Mouse (Mus musculus): ENCODE data around the gene Gm10190. TPM values are rescaled to one million over a fixed set of nuclear protein-coding genes. Genes with fewer than 3 reads are reported as not detected.

Gm10190 gene
- polyA plus RNA-seq, 1 experiment from 2014 or later: not detected

DNA sequence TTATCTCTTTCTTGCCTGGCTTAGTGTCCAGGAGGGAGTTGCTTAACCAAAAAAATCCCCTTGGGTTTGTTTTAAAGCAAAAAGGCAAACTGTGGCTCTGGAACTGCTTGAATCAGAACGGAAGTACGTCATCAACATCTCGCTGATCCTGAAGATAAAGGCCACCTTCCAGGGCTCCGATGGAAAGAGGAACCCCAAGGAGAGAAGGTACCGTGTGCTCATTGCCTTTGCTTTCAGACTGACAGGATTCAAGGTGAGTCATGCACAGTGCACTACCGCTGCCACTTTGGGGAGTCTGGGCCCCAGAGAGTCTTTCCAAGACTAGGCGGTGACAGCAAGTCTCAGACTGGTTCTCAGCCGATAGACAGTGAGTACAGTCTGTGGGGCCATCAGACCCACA is 13.1 kb downstream of the Gm10190 start:
- no peaks in the 10 kb centered on the region for H3K4me1 ChIP-seq (replicated peaks)
- DNase-seq (ENCODE audit: low spot score): no peak
- no peak overlapping the region for H3K27ac ChIP-seq
- H3K9me3 ChIP-seq: no peaks in the 10 kb centered on the region
- H3K36me3 ChIP-seq: no peaks in the 10 kb centered on the region
- no peaks in the 10 kb centered on the region for H3K27me3 ChIP-seq (ENCODE audit: insufficient read depth, poor library complexity, severe bottlenecking)
- 91% methylated on average over 8 of the region's 8 CpGs for WGBS
- no peak overlapping the region for H3K4me3 ChIP-seq

GRCm38 (mm10) chr17:80347234-80347633 is 26.1 kb downstream of the Gm10190 start:
- 42% methylated on average over 6 of the region's 6 CpGs for WGBS
- no peak overlapping the region for H3K4me3 ChIP-seq
- no peaks in the 10 kb centered on the region for H3K27me3 ChIP-seq (ENCODE audit: insufficient read depth, poor library complexity, severe bottlenecking)
- no peak for DNase-seq (ENCODE audit: low spot score)
- H3K27ac ChIP-seq: peak overlapping the region; percentile 53
- peaks cover 13% of the 10 kb centered on the region for H3K4me1 ChIP-seq (replicated peaks)
- H3K36me3 ChIP-seq: no peaks in the 10 kb centered on the region
- peaks cover 5% of the 10 kb centered on the region; the same call in 1 of the 2 replicates for H3K9me3 ChIP-seq

GRCm38 (mm10) chr17:80346591-80347125 is 26.7 kb downstream of the Gm10190 start:
- no peak overlapping the region for H3K4me3 ChIP-seq
- DNase-seq (ENCODE audit: low spot score): peak; percentile 65
- no peaks in the 10 kb centered on the region for H3K36me3 ChIP-seq
- peaks cover 5% of the 10 kb centered on the region; the same call in 1 of the 2 replicates for H3K9me3 ChIP-seq
- H3K27ac ChIP-seq: peak overlapping the region; percentile 53
- peaks cover 13% of the 10 kb centered on the region for H3K4me1 ChIP-seq (replicated peaks)
- 20% methylated on average over 11 of the region's 11 CpGs for WGBS
- H3K27me3 ChIP-seq (ENCODE audit: insufficient read depth, poor library complexity, severe bottlenecking): no peaks in the 10 kb centered on the region

- no peak overlapping the region for H3K4me3 ChIP-seq
- no peaks in the 10 kb centered on the region for H3K27me3 ChIP-seq (ENCODE audit: insufficient read depth, poor library complexity, severe bottlenecking)
- peaks cover 5% of the 10 kb centered on the region; the same call in 1 of the 2 replicates for H3K9me3 ChIP-seq
- 82% methylated on average over 4 of the region's 4 CpGs for WGBS
- no peak overlapping the region for H3K27ac ChIP-seq
- no peak for DNase-seq (ENCODE audit: low spot score)
- H3K4me1 ChIP-seq (replicated peaks): peaks cover 13% of the 10 kb centered on the region
- no peaks in the 10 kb centered on the region for H3K36me3 ChIP-seq
Measured at GRCm38 (mm10) chr17:80345277-80345676, 28.1 kb downstream of the Gm10190 start.

DNA sequence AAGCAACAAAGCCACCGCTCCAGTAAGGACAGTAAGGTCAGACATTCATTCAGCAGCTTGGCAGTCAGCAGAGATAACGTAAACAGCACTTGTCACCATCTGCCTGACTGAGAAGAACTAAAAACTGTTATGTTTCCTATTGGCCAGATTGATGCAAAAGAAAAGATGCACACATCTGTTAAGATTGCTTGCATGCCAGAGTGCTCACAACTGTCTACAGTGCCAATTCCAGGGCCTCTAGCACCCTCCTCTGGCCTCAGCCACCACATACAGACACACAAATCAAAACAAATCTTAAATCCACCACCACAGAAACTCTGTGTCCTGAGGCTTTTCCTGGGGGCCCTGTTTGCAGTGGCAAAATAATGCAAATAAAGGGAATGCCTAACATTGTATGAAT is 41.0 kb downstream of the Gm10190 start:
- WGBS: 85% methylated on average over 2 of the region's 2 CpGs

DNA sequence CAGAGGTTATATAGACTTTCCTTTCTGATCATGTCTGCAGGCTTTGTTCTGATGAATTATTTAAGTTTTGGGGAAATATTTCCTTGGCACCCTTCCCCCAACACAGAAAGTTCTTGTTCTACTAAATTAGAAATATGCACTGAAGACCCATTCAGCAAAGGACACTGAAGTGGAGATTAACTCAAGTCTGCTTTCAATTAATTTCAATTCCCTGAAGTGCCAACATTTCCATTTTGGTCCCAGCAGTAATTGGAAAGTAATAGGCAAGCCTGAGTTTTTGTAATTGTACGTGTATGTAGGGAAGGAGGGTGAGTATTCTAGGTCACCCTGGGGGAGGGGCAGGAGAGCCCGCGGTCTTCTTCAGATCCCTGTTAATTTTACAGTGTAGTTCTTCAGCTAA is 46.9 kb downstream of the Gm10190 start:
- Histone ChIP-seq H3K27ac (no peak overlapping the region), H3K9me3 (no peaks in the 10 kb centered on the region), H3K4me3 (no peak overlapping the region), H3K36me3 (no peaks in the 10 kb centered on the region), H3K27me3 (ENCODE audit: insufficient read depth, poor library complexity, severe bottlenecking) (no peaks in the 10 kb centered on the region), H3K4me1 (replicated peaks) (no peaks in the 10 kb centered on the region)
- 76% methylated on average over 3 of the region's 3 CpGs for WGBS
- no peak for DNase-seq (ENCODE audit: low spot score)

More for the DNA sequence above, 41.0 kb downstream of the Gm10190 start:
- Histone ChIP-seq H3K4me1 (replicated peaks) (no peaks in the 10 kb centered on the region), H3K27me3 (ENCODE audit: insufficient read depth, poor library complexity, severe bottlenecking) (no peaks in the 10 kb centered on the region), H3K9me3 (no peaks in the 10 kb centered on the region), H3K4me3 (no peak overlapping the region), H3K36me3 (no peaks in the 10 kb centered on the region), H3K27ac (no peak overlapping the region)
- DNase-seq (ENCODE audit: low spot score): no peak

DNA sequence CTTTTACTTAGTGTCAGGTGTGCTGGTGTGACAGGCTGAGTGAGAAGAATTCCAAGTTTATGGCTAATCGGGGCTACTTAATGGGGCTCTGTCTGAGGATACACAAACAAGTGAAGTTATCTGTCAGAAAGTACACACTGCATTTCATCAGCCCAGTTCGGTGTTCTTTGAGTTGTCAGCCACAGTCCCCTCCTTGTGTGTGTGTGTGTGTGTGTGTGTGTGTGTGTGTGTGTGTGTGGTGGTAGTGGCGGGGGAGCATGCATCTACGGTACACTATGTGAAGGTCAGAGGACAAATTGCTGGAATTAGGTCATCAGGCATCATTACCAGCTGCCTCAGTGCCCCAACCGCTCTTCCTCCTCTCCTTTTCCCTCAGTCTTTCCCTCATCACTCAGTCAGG is 47.9 kb downstream of the Gm10190 start:
- 90% methylated on average over 5 of the region's 5 CpGs for WGBS
- H3K9me3 ChIP-seq: no peaks in the 10 kb centered on the region
- no peak overlapping the region for H3K4me3 ChIP-seq
- no peaks in the 10 kb centered on the region for H3K36me3 ChIP-seq
- no peaks in the 10 kb centered on the region for H3K27me3 ChIP-seq (ENCODE audit: insufficient read depth, poor library complexity, severe bottlenecking)
- DNase-seq (ENCODE audit: low spot score): no peak
- no peak overlapping the region for H3K27ac ChIP-seq
- no peaks in the 10 kb centered on the region for H3K4me1 ChIP-seq (replicated peaks)

- Histone ChIP-seq H3K4me1 (replicated peaks) (no peaks in the 10 kb centered on the region), H3K36me3 (no peaks in the 10 kb centered on the region), H3K27me3 (ENCODE audit: insufficient read depth, poor library complexity, severe bottlenecking) (no peaks in the 10 kb centered on the region), H3K27ac (no peak overlapping the region), H3K4me3 (no peak overlapping the region), H3K9me3 (no peaks in the 10 kb centered on the region)
- 81% methylated on average over 7 of the region's 7 CpGs for WGBS
- no peak for DNase-seq (ENCODE audit: low spot score)
Measured at GRCm38 (mm10) chr17:80324521-80324920, 48.8 kb downstream of the Gm10190 start.

DNA sequence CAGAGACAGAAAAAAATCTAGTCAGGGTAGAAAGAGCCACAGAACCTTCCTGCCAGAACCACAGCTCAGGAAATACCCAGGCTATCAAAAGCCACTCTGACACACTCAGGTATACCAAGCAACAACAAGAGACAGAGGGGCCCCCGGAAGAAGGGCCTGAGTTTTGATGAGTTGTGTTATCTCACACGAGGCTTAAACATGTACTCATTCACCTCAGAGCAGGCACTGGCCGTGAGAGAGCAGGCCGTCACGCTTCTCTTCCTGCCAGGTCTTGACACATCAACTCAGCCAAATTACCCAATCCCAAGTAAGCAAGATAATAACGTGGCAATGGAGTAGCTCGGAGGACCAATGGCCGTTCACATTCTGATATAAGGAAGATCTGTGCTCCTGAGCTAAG is 49.7 kb downstream of the Gm10190 start:
- H3K4me3 ChIP-seq: no peak overlapping the region
- no peaks in the 10 kb centered on the region for H3K9me3 ChIP-seq
- no peaks in the 10 kb centered on the region for H3K27me3 ChIP-seq (ENCODE audit: insufficient read depth, poor library complexity, severe bottlenecking)
- H3K4me1 ChIP-seq (replicated peaks): no peaks in the 10 kb centered on the region
- WGBS: 80% methylated on average over 8 of the region's 8 CpGs
- DNase-seq (ENCODE audit: low spot score): no peak
- H3K27ac ChIP-seq: no peak overlapping the region
- no peaks in the 10 kb centered on the region for H3K36me3 ChIP-seq

Other genes starting within 250 kb of the Gm10190 start
- 8.4 and 10.2 TPM in 2 replicates for gene Galm, start 246.1 kb downstream of the Gm10190 start, polyA plus RNA-seq (2016; fragmentation: Nextera tagmentation; extraction: Ambion mirVana)
- 651 and 806 TPM in 2 replicates for gene Srsf7, start 166.2 kb downstream of the Gm10190 start, polyA plus RNA-seq (2016; fragmentation: Nextera tagmentation; extraction: Ambion mirVana)
- gene Ttc39d, start 166.1 kb downstream of the Gm10190 start, polyA plus RNA-seq (2016; fragmentation: Nextera tagmentation; extraction: Ambion mirVana): 0.16 TPM in 2 replicates
- 38.2 and 53.9 TPM in 2 replicates for gene Gemin6, start 149.1 kb downstream of the Gm10190 start, polyA plus RNA-seq (2016; fragmentation: Nextera tagmentation; extraction: Ambion mirVana)
- gene Morn2, start 83.3 kb downstream of the Gm10190 start, polyA plus RNA-seq (2016; fragmentation: Nextera tagmentation; extraction: Ambion mirVana): 28.0 and 34.5 TPM in 2 replicates
- 17.0 and 20.3 TPM in 2 replicates for gene Dhx57, start 83.1 kb downstream of the Gm10190 start, polyA plus RNA-seq (2016; fragmentation: Nextera tagmentation; extraction: Ambion mirVana)
- 0.43 and 1.7 TPM in 2 replicates for gene Arhgef33, start 66.1 kb downstream of the Gm10190 start, polyA plus RNA-seq (2016; fragmentation: Nextera tagmentation; extraction: Ambion mirVana)
- 3.3 and 4.3 TPM in 2 replicates for gene Sos1, start 106.9 kb upstream of the Gm10190 start, polyA plus RNA-seq (2016; fragmentation: Nextera tagmentation; extraction: Ambion mirVana)
- 2.9 and 3.0 TPM in 2 replicates for gene Cdkl4, start 204.3 kb upstream of the Gm10190 start, polyA plus RNA-seq (2016; fragmentation: Nextera tagmentation; extraction: Ambion mirVana)

All from hindbrain, embryonic 10.5 days (tissue).